Mouse (Mus musculus) midbrain, embryonic 11.5 days (tissue): ENCODE measurements around the gene Magea5. TPM values are rescaled to one million over a fixed set of nuclear protein-coding genes. Genes with fewer than 3 reads are reported as not detected.
"Not testable (repeated sequence)": the region's sequence is repeated elsewhere in the genome, so short reads cannot be mapped to it uniquely, and the experiment has no call there.

ENCODE experiments used
- ATAC-seq: fragments of 200-750 bp; cut with Nextera tagmentation; 2 replicates; pipeline ENCODE4 v1.8.0; 2017; ENCODE audit warnings: moderate TSS enrichment, moderate library complexity; ENCODE audit not compliant: low FRiP score
- DNase-seq: peaks from one replicate; pipeline ENCODE4 v3.0.0; 2015; ENCODE audit warnings: low spot score; ENCODE audit errors: missing footprints
- H3K27ac ChIP-seq: fragments of 300-500 bp; sonication (generic); 2 replicates; pipeline ENCODE4 v1.5.1; 2014; ENCODE audit warnings: low read depth, low read length
- H3K27me3 ChIP-seq: fragments of 300-500 bp; sonication (generic); 2 replicates; pipeline ENCODE4 v1.6.1; 2014; ENCODE audit warnings: mild to moderate bottlenecking, low read length, moderate library complexity, mixed read lengths; ENCODE audit not compliant: control insufficient read depth, insufficient read depth
- H3K36me3 ChIP-seq: fragments of 300-500 bp; sonication (generic); 2 replicates; pipeline ENCODE4 v1.6.1; 2014; ENCODE audit warnings: mild to moderate bottlenecking, low read length, moderate library complexity, mixed read lengths; ENCODE audit not compliant: control insufficient read depth, insufficient read depth
- H3K4me1 ChIP-seq: fragments of 300-500 bp; sonication (generic); 2 replicates; pipeline ENCODE4 v1.6.1; 2014; ENCODE audit warnings: low read length; ENCODE audit not compliant: control insufficient read depth, insufficient read depth
- H3K4me2 ChIP-seq: fragments of 300-500 bp; sonication (generic); 2 replicates; pipeline ENCODE4 v1.6.1; 2014; ENCODE audit warnings: mild to moderate bottlenecking, moderate library complexity
- H3K4me3 ChIP-seq: fragments of 300-500 bp; sonication (generic); 2 replicates; pipeline ENCODE4 v1.5.1; 2014; ENCODE audit warnings: low read depth, low read length
- H3K9ac ChIP-seq: fragments of 300-500 bp; sonication (generic); 2 replicates; pipeline ENCODE4 v1.6.1; 2014; ENCODE audit warnings: low read length
- H3K9me3 ChIP-seq: fragments of 300-500 bp; sonication (generic); 2 replicates; pipeline ENCODE4 v1.6.1; 2016; ENCODE audit warnings: low read length; ENCODE audit not compliant: control insufficient read depth
- WGBS: fragments of 180-500 bp; shearing (Covaris S2); extraction: QIAGEN DNeasy Blood & Tissue Kit; methylation state at CpG from one replicate; pipeline ENCODE4 v1.1.7; 2014; 5-methylcytosine and 5-hydroxymethylcytosine counted together
- polyA plus RNA-seq: library from polyadenylated mRNA; unstranded; fragments of >200 nt; fragmentation: Nextera tagmentation; extraction: Ambion mirVana; gene quantifications from 2 replicates; pipeline ENCODE4 v1.2.1, GENCODE M21; 2014

Magea5 gene
- not detected in 2 replicates for polyA plus RNA-seq

DNA sequence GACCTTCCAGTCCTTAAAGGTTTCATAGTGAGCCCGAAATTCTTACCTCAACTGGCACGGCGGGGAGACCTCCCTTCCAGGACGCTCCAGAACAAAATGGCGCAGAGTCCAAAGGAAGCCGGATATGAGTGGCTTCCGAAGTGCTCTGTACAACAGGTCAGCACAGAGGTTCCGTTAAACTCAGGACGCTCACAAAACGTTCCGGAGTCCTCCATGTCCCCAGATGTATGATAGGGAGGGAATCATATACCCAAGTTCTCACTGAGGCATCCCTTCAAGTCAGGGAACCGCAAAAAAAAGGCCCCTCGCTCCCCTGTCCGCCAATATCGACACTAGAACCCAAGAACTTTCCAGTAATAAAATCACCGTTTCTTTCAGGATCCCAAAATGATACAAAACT, at the start of gene Magea5:
TSS of gene Magea5 (minus strand) at position 101 of the 400 bp plus-strand sequence.
- not testable (repeated sequence) for ATAC-seq, DNase-seq, H3K36me3 ChIP-seq, H3K4me2 ChIP-seq, H3K4me3 ChIP-seq, H3K9ac ChIP-seq, H3K9me3 ChIP-seq, H3K27me3 ChIP-seq, H3K27ac ChIP-seq, H3K4me1 ChIP-seq
- WGBS = 86% methylated on average over 13 of the region's 16 CpGs

DNA sequence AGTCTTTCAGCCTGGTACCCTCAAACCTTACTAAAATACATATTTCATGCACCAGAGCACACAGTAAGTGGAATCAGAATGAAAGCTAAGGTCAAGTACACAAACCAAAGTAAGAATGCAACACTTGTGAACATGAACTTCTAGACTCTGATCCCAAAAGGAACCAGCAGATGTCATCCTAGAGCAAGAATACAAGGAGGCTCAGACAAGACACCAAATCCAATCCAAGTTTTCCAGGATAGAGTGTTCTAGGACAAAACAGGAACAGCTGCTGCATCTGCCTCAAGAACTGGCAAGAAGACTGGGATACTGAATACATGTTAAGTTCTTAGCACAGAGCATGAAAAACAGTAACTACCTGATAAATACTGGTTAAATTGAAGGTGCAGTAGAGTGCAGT, 35.1 kb upstream of the Magea5 start:
- no peak overlapping the region for H3K4me3 ChIP-seq
- no peaks in the 10 kb centered on the region for H3K36me3 ChIP-seq
- no peak overlapping the region for H3K4me2 ChIP-seq
- no peaks in the 10 kb centered on the region for H3K9me3 ChIP-seq
- no peaks in the 10 kb centered on the region for H3K27me3 ChIP-seq
- no peaks in the 10 kb centered on the region for H3K4me1 ChIP-seq
- no peak overlapping the region for H3K27ac ChIP-seq
- ATAC-seq = no peak
- no peak overlapping the region for H3K9ac ChIP-seq
- no peak for DNase-seq

DNA sequence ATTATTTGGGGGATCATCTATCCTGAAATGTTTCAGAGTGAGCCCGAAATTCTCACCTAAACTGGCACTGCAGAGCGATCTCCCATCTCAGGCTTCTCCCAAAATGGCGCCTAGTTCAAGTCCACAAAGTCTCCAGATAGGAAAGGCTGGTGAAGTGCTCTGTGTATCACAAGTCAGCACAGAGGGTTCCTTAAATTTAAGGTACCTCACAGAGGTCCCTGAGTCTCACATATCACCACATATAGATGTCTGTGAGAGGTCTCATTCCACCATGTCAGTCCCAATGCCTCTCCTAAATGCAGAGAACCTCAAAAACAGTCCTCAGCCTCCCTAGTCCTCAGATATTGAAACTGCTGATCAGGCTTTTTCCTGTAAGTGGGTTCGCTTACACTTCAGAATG, 30.6 kb upstream of the Magea5 start, which contains the start of gene Magea2:
TSS of gene Magea2 (minus strand) at position 101 of the 400 bp plus-strand sequence.
- not testable (repeated sequence) for H3K36me3 ChIP-seq, DNase-seq, H3K4me3 ChIP-seq, ATAC-seq, H3K27me3 ChIP-seq, H3K27ac ChIP-seq, H3K4me1 ChIP-seq, H3K9ac ChIP-seq, H3K9me3 ChIP-seq, H3K4me2 ChIP-seq
- 88% methylated on average over 2 of the region's 4 CpGs for WGBS

DNA sequence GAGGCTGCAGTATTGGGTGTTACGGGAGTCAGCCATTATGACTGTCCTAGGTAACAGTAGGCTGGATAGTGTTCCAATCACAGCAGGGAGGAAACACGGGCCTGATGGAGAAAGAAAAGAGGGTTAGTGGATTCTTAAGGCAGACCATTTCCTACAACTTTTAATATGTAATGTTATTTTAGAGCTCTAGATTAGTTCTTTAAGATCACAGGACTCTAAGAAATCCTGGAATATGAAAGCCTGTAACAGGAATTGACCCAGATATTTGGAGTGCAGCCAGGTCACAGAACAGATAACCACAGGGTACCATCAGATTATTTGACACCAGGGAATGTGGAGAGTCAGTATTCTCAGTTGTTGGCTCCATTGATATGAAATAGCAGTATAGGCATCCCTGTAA, 26.7 kb upstream of the Magea5 start, which contains the start of gene Magea1:
TSS of gene Magea1 (minus strand) at position 101 of the 400 bp plus-strand sequence.
- not testable (repeated sequence) for H3K4me2 ChIP-seq, H3K9ac ChIP-seq
- 90% methylated on average over 1 of the region's 2 CpGs for WGBS

More for the DNA sequence above, 26.7 kb upstream of the Magea5 start, which contains the start of gene Magea1:
- H3K4me1 ChIP-seq, H3K9me3 ChIP-seq, DNase-seq, ATAC-seq, H3K36me3 ChIP-seq, H3K27me3 ChIP-seq, H3K4me3 ChIP-seq, H3K27ac ChIP-seq: not testable (repeated sequence)

Other genes with a start within 250 kb of the Magea5 start
- not detected in 2 replicates for gene Cldn34b1, start 172.9 kb downstream of the Magea5 start, polyA plus RNA-seq
- not detected in 2 replicates for gene Magea6, start 127.2 kb downstream of the Magea5 start, polyA plus RNA-seq
- not detected in 2 replicates for gene Magea3, start 113.6 kb downstream of the Magea5 start, polyA plus RNA-seq
- not detected in 2 replicates for gene Magea8, start 67.3 kb downstream of the Magea5 start, polyA plus RNA-seq
- not detected in 2 replicates for gene Magea1, start 26.6 kb upstream of the Magea5 start, polyA plus RNA-seq
- not detected in 2 replicates for gene Magea2, start 30.5 kb upstream of the Magea5 start, polyA plus RNA-seq
- not detected in 2 replicates for gene Cldn34b2, start 65.3 kb upstream of the Magea5 start, polyA plus RNA-seq
- 83.3 and 87.5 TPM in 2 replicates for gene Sat1, start 153.3 kb upstream of the Magea5 start, polyA plus RNA-seq
- gene Acot9, start 199.3 kb upstream of the Magea5 start, polyA plus RNA-seq = 23.6 and 25.9 TPM in 2 replicates